9 mouse cellular contexts compared by ENCODE assay signal in genomic region chr5:111682899-111683298, GRCm38 (mm10). TPM values are rescaled to one million over a fixed set of nuclear protein-coding genes. Genes with fewer than 3 reads are reported as not detected.
DNase-seq lines count a peak whose midpoint lies in the region; ATAC-seq and TF ChIP-seq lines count a peak whose summit lies in the region.
"Had no signal": no experiment of that assay in that cellular context is flagged by ENCODE, and none has a peak within 500 bp of the region (broad histone marks: within the 10 kb centered on the region; RNA-seq: fewer than 3 reads in every experiment).

No protein-coding gene starts in this region.

- TF ChIP-seq POLR2A in ES-Bruce4 (IDR thresholded peaks at IDR 0.05; ENCODE audit: insufficient read depth, low read length) = no peak
- no peak for TF ChIP-seq POLR2A in cortical plate, adult 2 months (IDR thresholded peaks at IDR 0.05; ENCODE audit: extremely low read depth, insufficient read depth, low read length)

- H3K36me3 ChIP-seq in kidney, embryonic 15.5 days = no peaks in the 10 kb centered on the region
- H3K36me3 ChIP-seq in ES-Bruce4 (ENCODE audit: control insufficient read depth, insufficient read depth, low read length, poor library complexity, severe bottlenecking) = no peaks in the 10 kb centered on the region

- H3K27ac ChIP-seq in kidney, embryonic 15.5 days = no peak overlapping the region
- H3K27ac ChIP-seq in ES-Bruce4 (ENCODE audit: insufficient read depth, low read length) = no peak overlapping the region
- no peak overlapping the region for H3K27ac ChIP-seq in cortical plate, adult 2 months (ENCODE audit: insufficient read depth, low read length)

- no peak overlapping the region for H3K4me3 ChIP-seq in kidney, embryonic 15.5 days (replicated peaks)
- H3K4me3 ChIP-seq in ES-Bruce4 (ENCODE audit: low read depth, low read length) = no peak overlapping the region
- H3K4me3 ChIP-seq in cortical plate, adult 2 months (ENCODE audit: insufficient read depth, low read length) = no peak overlapping the region

- TF ChIP-seq EP300 in ES-Bruce4 (IDR thresholded peaks at IDR 0.05; ENCODE audit: insufficient read depth, low read depth, low read length) = no peak

- peak; percentile 72 for TF ChIP-seq CTCF in ES-Bruce4 (IDR thresholded peaks at IDR 0.05; ENCODE audit: low read depth, low read length)
- TF ChIP-seq CTCF in cortical plate, adult 2 months (IDR thresholded peaks at IDR 0.05; ENCODE audit: extremely low read depth, insufficient read depth, low read length) = peak; percentile 52

- DNase-seq in kidney, adult 18-20 months = peak; percentile 25
- DNase-seq in induced T-regulatory cell, adult 2 months (ENCODE audit: low read depth) = peak; percentile 7
- peak; percentile 65 for DNase-seq in retina, embryonic 14.5 days (ENCODE audit: low spot score)
- DNase-seq in left cerebral cortex, postnatal 14 days (ENCODE audit: low spot score in 2 of 2) = no peak
- no peak for DNase-seq in T-cell, adult 2 months (ENCODE audit: low spot score)

- ATAC-seq in kidney, embryonic 15.5 days (replicated peaks; ENCODE audit: low FRiP score) = no peak

- H3K9ac ChIP-seq in kidney, embryonic 15.5 days = no peak overlapping the region
- no peak overlapping the region for H3K9ac ChIP-seq in ES-Bruce4 (ENCODE audit: low read depth, poor library complexity, severe bottlenecking)

- peaks cover 10% of the 10 kb centered on the region; the same call in 1 of the 2 replicates for H3K4me1 ChIP-seq in kidney, embryonic 15.5 days
- no peaks in the 10 kb centered on the region for H3K4me1 ChIP-seq in ES-Bruce4 (ENCODE audit: control insufficient read depth, insufficient read depth, low read length)
- peaks cover 12% of the 10 kb centered on the region for H3K4me1 ChIP-seq in cortical plate, adult 2 months (ENCODE audit: control insufficient read depth, insufficient read depth, low read length)

- peaks cover 63% of the 10 kb centered on the region for H3K27me3 ChIP-seq in kidney, embryonic 15.5 days
- H3K27me3 ChIP-seq in ES-Bruce4 (ENCODE audit: control insufficient read depth, insufficient read depth, low read length, poor library complexity, severe bottlenecking) = no peaks in the 10 kb centered on the region

- no peak overlapping the region for H3K4me2 ChIP-seq in kidney, embryonic 15.5 days

- H3K9me3 ChIP-seq in kidney, embryonic 15.5 days (replicated peaks) = no peaks in the 10 kb centered on the region
- no peaks in the 10 kb centered on the region for H3K9me3 ChIP-seq in ES-Bruce4 (replicated peaks; ENCODE audit: control insufficient read depth, insufficient read depth, low read length, poor library complexity, severe bottlenecking)

- intact Hi-C loops in left cerebral cortex, postnatal 14 days (cut with DNase I) = loop anchor here (5.0 kb wide), 1 partner anchor 266 kb away; the partner anchor contains the start of gene Mn1

RNA-seq across cellular contexts. Expression of gene Gm26897, which starts 50.8 kb away (rescaled TPM):
- polyA plus RNA-seq in kidney, embryonic 15.5 days (2015; fragmentation: Nextera tagmentation; extraction: Ambion mirVana) = not detected in 2 replicates
- not detected in 2 replicates for polyA plus RNA-seq in ES-Bruce4 (2011; ENCODE audit: insufficient read depth, insufficient read length, low read depth, missing spikeins)
- polyA plus RNA-seq in cortical plate, adult 2 months (2012; rRNA removed) = not detected in 2 replicates
- not detected for total RNA-seq in left cerebral cortex, postnatal 14 days (2021)
- total RNA-seq: layer of hippocampus, postnatal 25 days had no signal

Comparison
In these comparisons a context has a peak if more than half of its experiments do, and no peak if none do; other contexts are left out.
1. DNase-seq: peak in kidney, adult 18-20 months (single experiment), induced T-regulatory cell, adult 2 months (single experiment) and retina, embryonic 14.5 days (single experiment); none in left cerebral cortex, postnatal 14 days (0 of 2) and T-cell, adult 2 months (single experiment).